Mouse (Mus musculus) CH12.LX (cell line): ENCODE data around the gene Chsy1. TPM values are rescaled to one million over a fixed set of nuclear protein-coding genes. Genes with fewer than 3 reads are reported as not detected.

Source experiments
- DNase-seq: peaks from one replicate; pipeline ENCODE4 v3.0.0-alpha.2; 2013; ENCODE audit errors: extremely low read depth
- H3K27ac ChIP-seq: 2 replicates; pipeline ENCODE4 v1.5.1; 2012; ENCODE audit warnings: low read depth, mild to moderate bottlenecking, control low read depth, moderate library complexity; ENCODE audit not compliant: insufficient read depth
- H3K27me3 ChIP-seq: replicated peaks from 2 replicates; pipeline ENCODE3; 2012; ENCODE audit warnings: inconsistent platforms
- H3K36me3 ChIP-seq, 2 experiments: replicated peaks in 1 of 2; 2 replicates each; pipeline versions ENCODE3 to v1.6.1; 2012; ENCODE audit warnings: inconsistent platforms in 1 of 2, low read length in 1 of 2, mild to moderate bottlenecking in 1 of 2, mixed read lengths in 1 of 2, moderate library complexity in 1 of 2; ENCODE audit not compliant: control insufficient read depth in 1 of 2, insufficient read depth in 1 of 2
- H3K4me1 ChIP-seq, 2 experiments: 2 replicates each; pipeline ENCODE4 v1.6.1; 2012; ENCODE audit warnings: inconsistent platforms in 1 of 2, moderate library complexity in 1 of 2; ENCODE audit not compliant: insufficient read depth in 2 of 2, control insufficient read depth in 1 of 2
- H3K4me2 ChIP-seq: 2 replicates; pipeline ENCODE4 v1.6.1; 2012; ENCODE audit warnings: low read depth, mild to moderate bottlenecking, control low read depth; ENCODE audit not compliant: poor library complexity, insufficient read depth, severe bottlenecking
- H3K4me3 ChIP-seq, 3 experiments: fragments of 150-350 bp in 1 of 3; sonication (generic) in 1 of 3; replicated peaks in 1 of 3; 2 replicates each; pipeline versions ENCODE3 to v1.5.1; 2011 to 2012; ENCODE audit warnings: low read depth in 2 of 3, low read length in 2 of 3, mild to moderate bottlenecking in 2 of 3, moderate library complexity in 2 of 3, control low read depth in 1 of 3, improper control_type of control experiment in 1 of 3, inconsistent platforms in 1 of 3, mixed read lengths in 1 of 3; ENCODE audit not compliant: poor library complexity in 1 of 3
- H3K79me2 ChIP-seq: replicated peaks from 2 replicates; pipeline ENCODE4 v1.6.1; 2012; ENCODE audit warnings: mild to moderate bottlenecking, moderate library complexity; ENCODE audit not compliant: control insufficient read depth, poor library complexity, insufficient read depth, severe bottlenecking; ENCODE audit errors: extremely low read depth
- H3K9ac ChIP-seq: 2 replicates; pipeline ENCODE4 v1.6.1; 2012; ENCODE audit warnings: low read depth, mild to moderate bottlenecking, control low read depth, moderate library complexity; ENCODE audit not compliant: insufficient read depth
- H3K9me3 ChIP-seq: replicated peaks from 2 replicates; pipeline ENCODE3; 2012; ENCODE audit warnings: low read length, inconsistent platforms, mixed read lengths
- BHLHE40 ChIP-seq: IDR thresholded peaks from 2 replicates; pipeline ENCODE4 v1.6.1; 2011; ENCODE audit warnings: mild to moderate bottlenecking, low read depth, low read length, improper control_type of control experiment
- EP300 ChIP-seq: IDR thresholded peaks from 2 replicates; pipeline ENCODE4 v1.6.1; 2011; ENCODE audit warnings: low read length, improper control_type of control experiment
- IRF4 ChIP-seq: IDR thresholded peaks from 2 replicates; pipeline ENCODE4 v1.6.1; 2014; ENCODE audit warnings: low read depth, mild to moderate bottlenecking, inconsistent platforms, low read length, improper control_type of control experiment
- JUND ChIP-seq: conservative IDR thresholded peaks from 2 replicates; pipeline ENCODE4 v1.6.1; 2011; ENCODE audit warnings: low read depth, low read length, improper control_type of control experiment
- MAFK ChIP-seq: IDR thresholded peaks from 2 replicates; pipeline ENCODE4 v1.6.1; 2011; ENCODE audit warnings: low read length, improper control_type of control experiment; ENCODE audit not compliant: insufficient replicate concordance
- MAX ChIP-seq: IDR thresholded peaks from 2 replicates; pipeline ENCODE4 v1.6.1; 2011; ENCODE audit warnings: low read length, improper control_type of control experiment
- MEF2A ChIP-seq: IDR thresholded peaks from 2 replicates; pipeline ENCODE4 v1.6.1; 2014; ENCODE audit warnings: low read depth, mild to moderate bottlenecking, inconsistent platforms, low read length, improper control_type of control experiment, borderline replicate concordance
- MXI1 ChIP-seq: IDR thresholded peaks from 2 replicates; pipeline ENCODE4 v1.6.1; 2011; ENCODE audit warnings: mild to moderate bottlenecking, low read depth, low read length, improper control_type of control experiment
- MYC ChIP-seq: IDR thresholded peaks from 2 replicates; pipeline ENCODE4 v1.6.1; 2011; ENCODE audit warnings: low read depth, mild to moderate bottlenecking, improper control_type of control experiment, low read length
- NRF1 ChIP-seq: IDR thresholded peaks from 2 replicates; pipeline ENCODE4 v1.6.1; 2014; ENCODE audit warnings: low read depth, mild to moderate bottlenecking, inconsistent platforms, low read length, improper control_type of control experiment, moderate library complexity
- PAX5 ChIP-seq: IDR thresholded peaks from 2 replicates; pipeline ENCODE4 v1.6.1; 2012; ENCODE audit warnings: low read length, inconsistent platforms, mixed read lengths
- POLR2A ChIP-seq: IDR thresholded peaks from 2 replicates; pipeline ENCODE4 v1.6.1; 2011; ENCODE audit warnings: low read depth, mild to moderate bottlenecking, improper control_type of control experiment, low read length
- POLR2AphosphoS2 ChIP-seq: IDR thresholded peaks from 2 replicates; pipeline ENCODE4 v1.6.1; 2011; ENCODE audit warnings: low read depth, low read length, improper control_type of control experiment
- RCOR1 ChIP-seq: conservative IDR thresholded peaks from 2 replicates; pipeline ENCODE4 v1.6.1; 2012; ENCODE audit warnings: low read depth, mild to moderate bottlenecking, inconsistent platforms, low read length, improper control_type of control experiment
- TCF12 ChIP-seq: IDR thresholded peaks from 2 replicates; pipeline ENCODE4 v1.6.1; 2014; ENCODE audit warnings: low read depth, mild to moderate bottlenecking, inconsistent platforms, low read length, improper control_type of control experiment
- UBTF ChIP-seq: IDR thresholded peaks from 2 replicates; pipeline ENCODE4 v1.6.1; 2012; ENCODE audit warnings: low read depth, mild to moderate bottlenecking, inconsistent platforms, low read length, improper control_type of control experiment, moderate library complexity
- USF2 ChIP-seq: conservative IDR thresholded peaks from 2 replicates; pipeline ENCODE4 v1.6.1; 2011; ENCODE audit warnings: low read depth, low read length, improper control_type of control experiment
- ZKSCAN1 ChIP-seq: IDR thresholded peaks from 2 replicates; pipeline ENCODE4 v1.6.1; 2012; ENCODE audit warnings: low read depth, inconsistent platforms, low read length, improper control_type of control experiment, borderline replicate concordance
- ZMIZ1 ChIP-seq: IDR thresholded peaks from 2 replicates; pipeline ENCODE4 v1.6.1; 2012; ENCODE audit warnings: low read depth, mild to moderate bottlenecking, inconsistent platforms, low read length, improper control_type of control experiment
- dilution Hi-C: fragments of 300-500 bp; cut with MboI; formaldehyde crosslinking; loops from 2 replicates; pipeline ENCODE4 v1.14.3; 2020; ENCODE audit warnings: low sequenced_read_pairs; ENCODE audit not compliant: extremely low pct_unique_long_range_greater_than_20kb, extremely low pct_ligation_motif_present
- in situ Hi-C: fragments of 300-500 bp; cut with MboI; formaldehyde crosslinking; loops from 3 replicates; pipeline ENCODE4 v1.14.3; 2019; ENCODE audit warnings: low sequenced_read_pairs, low pct_ligation_motif_present, low pct_unique_long_range_greater_than_20kb, mixed read lengths
- polyA plus RNA-seq: library from polyadenylated mRNA; unstranded; fragments of >175 nt; gene quantifications from 2 replicates; pipeline ENCODE4 v1.2.1, GENCODE M21; 2012; ENCODE audit warnings: low read depth; ENCODE audit not compliant: insufficient read length
- total RNA-seq, 2 experiments: library from RNA; depleted of rRNA; stranded (reverse); fragments of 300-350 nt in 1 of 2; fragments of >200 nt in 1 of 2; gene quantifications; 2 replicates each; pipeline ENCODE4 v1.2.3; 2012 to 2014

Chsy1 gene
- total and polyA plus RNA-seq, 3 experiments, result 2.3 to 5.5 (median 2.5) TPM

GRCm38 (mm10) chr7:66198416-66198815 is 89.1 kb downstream of the Chsy1 start:
- Histone ChIP-seq H3K4me2 (no peak overlapping the region), H3K9me3 (no peaks in the 10 kb centered on the region), H3K27ac (no peak overlapping the region), H3K4me1 (peaks cover 27 to 71% of the 10 kb centered on the region in 2 experiments), H3K4me3 (no peak overlapping the region), H3K36me3 (no peaks in the 10 kb centered on the region), H3K27me3 (no peaks in the 10 kb centered on the region), H3K79me2 (no peaks in the 10 kb centered on the region), H3K9ac (no peak overlapping the region)
- DNase-seq, result no peak
- TF ChIP-seq BHLHE40, result no peak
- no peak for TF ChIP-seq MXI1
- no peak for TF ChIP-seq RCOR1
- no peak for TF ChIP-seq IRF4
- no peak for TF ChIP-seq MAFK
- dilution Hi-C loops, result no loop called here
- in situ Hi-C loops, result no loop called here

GRCm38 (mm10) chr7:66199391-66199831 is 90.1 kb downstream of the Chsy1 start:
- Histone ChIP-seq H3K27me3 (no peaks in the 10 kb centered on the region), H3K9me3 (peaks cover 1% of the 10 kb centered on the region), H3K36me3 (no peaks in the 10 kb centered on the region), H3K4me2 (no peak overlapping the region), H3K27ac (no peak overlapping the region), H3K4me1 (peaks cover 19 to 61% of the 10 kb centered on the region in 2 experiments), H3K9ac (no peak overlapping the region), H3K4me3 (no peak overlapping the region), H3K79me2 (no peaks in the 10 kb centered on the region)
- no peak for TF ChIP-seq POLR2AphosphoS2
- no peak for TF ChIP-seq MYC
- TF ChIP-seq NRF1, result no peak
- TF ChIP-seq EP300, result no peak
- no peak for TF ChIP-seq USF2
- TF ChIP-seq TCF12, result no peak
- TF ChIP-seq MAX, result no peak
- TF ChIP-seq PAX5, result no peak
- TF ChIP-seq IRF4, result no peak
- no peak for TF ChIP-seq POLR2A
- no peak for TF ChIP-seq UBTF
- TF ChIP-seq MEF2A, result no peak
- no peak for TF ChIP-seq ZKSCAN1
- TF ChIP-seq ZMIZ1, result no peak
- TF ChIP-seq JUND, result no peak
- in situ Hi-C loops (no loop called here), dilution Hi-C loops (no loop called here)
- no peak for DNase-seq
